Mouse (Mus musculus) liver, postnatal 0 days (tissue): ENCODE data around the gene Macrod1. TPM values are rescaled to one million over a fixed set of nuclear protein-coding genes. Genes with fewer than 3 reads are reported as not detected.

Experiments
- ATAC-seq: fragments of 200-750 bp; cut with Nextera tagmentation; 2 replicates; pipeline ENCODE4 v1.8.0; 2017; ENCODE audit warnings: mild to moderate bottlenecking, moderate library complexity
- DNase-seq: peaks from one replicate; pipeline ENCODE4 v3.0.0-alpha.2; 2016
- H3K27ac ChIP-seq: fragments of 300-500 bp; sonication (generic); 2 replicates; pipeline ENCODE4 v1.5.1; 2014; ENCODE audit warnings: antibody characterized with exemption, moderate library complexity, mild to moderate bottlenecking, low read depth
- H3K27me3 ChIP-seq: fragments of 300-500 bp; sonication (generic); 2 replicates; pipeline ENCODE4 v1.6.1; 2014; ENCODE audit warnings: low read length, control low read depth, mixed read lengths; ENCODE audit not compliant: insufficient read depth
- H3K36me3 ChIP-seq: fragments of 300-500 bp; sonication (generic); replicated peaks from 2 replicates; pipeline ENCODE4 v1.6.1; 2014; ENCODE audit warnings: mild to moderate bottlenecking, control low read depth, low read length, moderate library complexity, mixed read lengths; ENCODE audit not compliant: insufficient read depth
- H3K4me1 ChIP-seq: fragments of 300-500 bp; sonication (generic); 2 replicates; pipeline ENCODE4 v1.6.1; 2014; ENCODE audit warnings: antibody characterized with exemption, mild to moderate bottlenecking, control low read depth; ENCODE audit not compliant: insufficient read depth
- H3K4me2 ChIP-seq: fragments of 300-500 bp; sonication (generic); 2 replicates; pipeline ENCODE4 v1.6.1; 2014; ENCODE audit warnings: low read depth, mild to moderate bottlenecking, low read length, moderate library complexity, mixed read lengths
- H3K4me3 ChIP-seq: fragments of 300-500 bp; sonication (generic); 2 replicates; pipeline ENCODE4 v1.5.1; 2014; ENCODE audit warnings: low read depth, low read length
- H3K9ac ChIP-seq: fragments of 300-500 bp; sonication (generic); replicated peaks from 2 replicates; pipeline ENCODE4 v1.6.1; 2014; ENCODE audit warnings: mild to moderate bottlenecking, moderate library complexity
- H3K9me3 ChIP-seq: fragments of 300-500 bp; sonication (generic); 2 replicates; pipeline ENCODE4 v1.6.1; 2016; ENCODE audit warnings: mild to moderate bottlenecking, control low read depth, low read length, mixed read lengths
- CTCF ChIP-seq: sonication (generic); IDR thresholded peaks from 2 replicates; pipeline ENCODE4 v1.5.1; 2016; ENCODE audit warnings: antibody characterized with exemption, low read depth
- EP300 ChIP-seq: IDR thresholded peaks from 2 replicates; pipeline ENCODE4 v1.6.1; 2016; ENCODE audit warnings: antibody characterized with exemption, low read depth, mild to moderate bottlenecking
- WGBS: fragments of 180-500 bp; shearing (Covaris S2); extraction: QIAGEN DNeasy Blood & Tissue Kit; methylation state at CpG from one replicate; pipeline ENCODE4 v1.1.7; 2014; ENCODE audit not compliant: insufficient replicate concordance; 5-methylcytosine and 5-hydroxymethylcytosine counted together
- polyA plus RNA-seq: library from polyadenylated mRNA; unstranded; fragments of >200 nt; fragmentation: Nextera tagmentation; extraction: Ambion mirVana; gene quantifications from 2 replicates; pipeline ENCODE4 v1.2.1, GENCODE M21; 2015

The Macrod1 gene
- polyA plus RNA-seq, 1 experiment from 2014 or later: 11.7 TPM

- no peaks in the 10 kb centered on the region for H3K9me3 ChIP-seq
- no peak overlapping the region for H3K4me2 ChIP-seq
- no peaks in the 10 kb centered on the region for H3K36me3 ChIP-seq
- TF ChIP-seq EP300: no peak
- peak; percentile 67 for TF ChIP-seq CTCF
- no peak overlapping the region for H3K4me3 ChIP-seq
- DNase-seq (peak; percentile 55), ATAC-seq (no peak)
- H3K27me3 ChIP-seq: no peaks in the 10 kb centered on the region
- H3K9ac ChIP-seq: no peak overlapping the region
- no peak overlapping the region for H3K27ac ChIP-seq
- WGBS: 54% methylated on average over 6 of the region's 6 CpGs
- no peaks in the 10 kb centered on the region; the same call in 1 of the 2 replicates for H3K4me1 ChIP-seq
Observed at GRCm38 (mm10) chr19:7108114-7108905, 51.7 kb downstream of the Macrod1 start.

GRCm38 (mm10) chr19:7110097-7110496 lies 53.5 kb downstream of the Macrod1 start:
- no peak overlapping the region for H3K27ac ChIP-seq
- WGBS: 28% methylated on average over 5 of the region's 5 CpGs
- TF ChIP-seq EP300 (no peak), CTCF (no peak)
- no peak for ATAC-seq
- H3K36me3 ChIP-seq: no peaks in the 10 kb centered on the region
- H3K4me1 ChIP-seq: no peaks in the 10 kb centered on the region; the same call in none of the 2 replicates
- H3K9me3 ChIP-seq: no peaks in the 10 kb centered on the region
- H3K4me2 ChIP-seq: no peak overlapping the region
- H3K27me3 ChIP-seq: no peaks in the 10 kb centered on the region
- H3K9ac ChIP-seq: no peak overlapping the region
- H3K4me3 ChIP-seq: no peak overlapping the region
- no peak for DNase-seq

GRCm38 (mm10) chr19:7110875-7111274 lies 54.3 kb downstream of the Macrod1 start:
- Histone ChIP-seq H3K4me2 (no peak overlapping the region), H3K27me3 (no peaks in the 10 kb centered on the region), H3K36me3 (no peaks in the 10 kb centered on the region), H3K27ac (no peak overlapping the region), H3K9me3 (no peaks in the 10 kb centered on the region), H3K4me3 (no peak overlapping the region), H3K4me1 (peaks cover 3% of the 10 kb centered on the region), H3K9ac (no peak overlapping the region)
- DNase-seq (no peak), ATAC-seq (no peak)
- no peak for TF ChIP-seq EP300
- no peak for TF ChIP-seq CTCF
- 60% methylated on average over 6 of the region's 6 CpGs for WGBS

DNA sequence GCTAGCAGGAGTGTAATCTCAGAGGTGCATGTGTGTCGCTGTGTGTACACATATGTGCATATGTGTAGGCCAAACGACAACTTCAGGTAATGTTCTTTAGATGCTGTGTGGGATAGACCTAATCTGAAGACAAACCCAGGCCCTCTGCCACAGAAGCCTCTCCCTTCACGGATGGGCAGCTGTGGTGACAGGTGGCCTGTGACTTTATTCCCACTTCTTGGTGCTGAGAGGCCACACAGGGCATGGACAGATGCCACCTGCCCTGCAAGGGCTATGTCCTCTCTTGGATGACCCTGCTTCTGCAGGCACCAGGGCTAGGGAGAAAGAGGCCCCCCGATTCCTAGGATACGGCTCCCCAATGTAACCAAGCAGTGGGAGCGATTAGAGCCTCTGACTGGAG lies 54.7 kb downstream of the Macrod1 start:
- no peak for DNase-seq
- no peak for ATAC-seq
- no peaks in the 10 kb centered on the region for H3K36me3 ChIP-seq
- WGBS: 80% methylated on average over 6 of the region's 6 CpGs
- no peak overlapping the region for H3K9ac ChIP-seq
- no peaks in the 10 kb centered on the region for H3K9me3 ChIP-seq
- TF ChIP-seq EP300 (no peak), CTCF (no peak)
- H3K4me1 ChIP-seq: peaks cover 7% of the 10 kb centered on the region
- no peak overlapping the region for H3K27ac ChIP-seq
- no peak overlapping the region for H3K4me2 ChIP-seq
- H3K4me3 ChIP-seq: no peak overlapping the region
- no peaks in the 10 kb centered on the region for H3K27me3 ChIP-seq

DNA sequence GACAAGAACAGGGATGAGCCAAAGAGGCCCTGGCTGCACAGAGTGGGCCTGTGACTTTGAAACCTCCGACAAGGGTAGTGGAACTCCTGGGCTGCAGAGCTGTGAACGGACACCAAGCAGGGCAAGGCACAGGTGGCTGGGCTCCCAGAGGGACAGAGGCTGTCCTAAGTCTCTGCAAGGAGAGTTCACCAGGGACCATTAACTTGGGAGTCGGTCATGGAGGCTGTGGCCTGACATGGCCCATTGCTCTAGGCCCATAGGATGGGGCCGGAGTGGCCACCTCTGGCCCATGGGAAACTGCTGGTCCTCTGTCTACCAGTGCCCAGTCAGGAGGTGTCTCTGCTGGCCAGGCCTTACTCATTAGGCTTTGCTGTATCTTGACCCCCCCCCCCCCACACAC lies 55.1 kb downstream of the Macrod1 start:
- WGBS: 84% methylated on average over 4 of the region's 4 CpGs
- ATAC-seq (no peak), DNase-seq (no peak)
- no peaks in the 10 kb centered on the region for H3K9me3 ChIP-seq
- no peak overlapping the region for H3K4me3 ChIP-seq
- peaks cover 11% of the 10 kb centered on the region for H3K4me1 ChIP-seq
- TF ChIP-seq EP300 (no peak), CTCF (no peak)
- H3K9ac ChIP-seq: no peak overlapping the region
- no peaks in the 10 kb centered on the region for H3K36me3 ChIP-seq
- no peaks in the 10 kb centered on the region for H3K27me3 ChIP-seq
- no peak overlapping the region for H3K27ac ChIP-seq
- no peak overlapping the region for H3K4me2 ChIP-seq

- ATAC-seq: no peak
Observed at GRCm38 (mm10) chr19:7112628-7113027, 56.0 kb downstream of the Macrod1 start.

DNA sequence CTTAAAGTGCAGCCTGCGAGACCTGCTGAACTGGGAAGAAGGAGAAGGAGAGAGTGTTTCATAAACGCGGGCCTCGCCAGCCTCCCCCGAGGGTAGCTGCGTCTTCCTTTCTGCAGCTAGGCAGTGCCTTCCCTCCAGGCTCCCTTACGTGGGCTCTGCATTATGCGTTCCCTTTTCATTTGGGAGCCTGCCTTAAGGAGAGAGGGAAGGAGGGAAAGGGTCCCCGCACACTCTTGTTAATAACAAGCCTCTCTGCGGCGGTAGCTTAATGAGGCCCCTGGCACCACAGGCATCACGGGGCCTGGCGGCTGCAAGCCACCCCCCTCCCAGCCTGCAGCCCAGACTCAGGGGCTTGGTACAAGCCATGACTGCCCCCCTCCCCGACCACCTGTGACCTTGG lies 57.0 kb downstream of the Macrod1 start:
- H3K4me2 ChIP-seq: no peak overlapping the region
- no peaks in the 10 kb centered on the region for H3K36me3 ChIP-seq
- WGBS: 59% methylated on average over 14 of the region's 14 CpGs
- DNase-seq (no peak), ATAC-seq (no peak)
- no peaks in the 10 kb centered on the region for H3K9me3 ChIP-seq
- no peaks in the 10 kb centered on the region for H3K27me3 ChIP-seq
- peaks cover 30% of the 10 kb centered on the region for H3K4me1 ChIP-seq
- H3K4me3 ChIP-seq: no peak overlapping the region
- H3K27ac ChIP-seq: no peak overlapping the region
- H3K9ac ChIP-seq: no peak overlapping the region
- no peak for TF ChIP-seq CTCF
- TF ChIP-seq EP300: no peak

More at GRCm38 (mm10) chr19:7112628-7113027, 56.0 kb downstream of the Macrod1 start:
- Histone ChIP-seq H3K36me3 (no peaks in the 10 kb centered on the region), H3K9me3 (no peaks in the 10 kb centered on the region), H3K27me3 (no peaks in the 10 kb centered on the region), H3K4me3 (no peak overlapping the region), H3K4me1 (peaks cover 20% of the 10 kb centered on the region), H3K9ac (no peak overlapping the region), H3K27ac (no peak overlapping the region), H3K4me2 (no peak overlapping the region)
- WGBS: 77% methylated on average over 3 of the region's 3 CpGs
- TF ChIP-seq EP300 (no peak), CTCF (no peak)
- no peak for DNase-seq
